22 mouse cellular contexts compared by ENCODE assay signal in genomic region chr9:75898022-75898421, GRCm38 (mm10).
DNase-seq lines count a peak whose midpoint lies in the region; ATAC-seq and TF ChIP-seq lines count a peak whose summit lies in the region.
"Had no signal": no experiment of that assay in that cellular context is flagged by ENCODE, and none has a peak within 500 bp of the region (broad histone marks: within the 10 kb centered on the region; RNA-seq: fewer than 3 reads in every experiment).

No protein-coding gene starts in this region.

- ATAC-seq in embryonic facial prominence, embryonic 13.5 days (ENCODE audit: insufficient number of reproducible peaks, insufficient read depth, low FRiP score, low TSS enrichment, low read depth): no peak
- ATAC-seq in G1E (ENCODE audit: extremely low read depth, insufficient number of reproducible peaks, low FRiP score, poor library complexity, severe bottlenecking): peak; percentile 87
- ATAC-seq in embryonic facial prominence, embryonic 14.5 days (ENCODE audit: low read depth): no peak
- ATAC-seq: forebrain, embryonic 14.5 days; hindbrain, embryonic 16.5 days had no signal

- peak overlapping the region; percentile 70; the same call in 1 of the 2 replicates for H3K27ac ChIP-seq in embryonic facial prominence, embryonic 13.5 days
- no peak overlapping the region for H3K27ac ChIP-seq in embryonic facial prominence, embryonic 10.5 days (replicated peaks)
- 0 out of 2 replicates have a peak overlapping the region, but pooled peaks have one; percentile 3 for H3K27ac ChIP-seq in embryonic facial prominence, embryonic 14.5 days (replicated peaks; ENCODE audit: low read depth, low read length)
- H3K27ac ChIP-seq: embryonic facial prominence, embryonic 15.5 days; forebrain, embryonic 10.5 days; gastrocnemius, adult 2 months; heart, embryonic 13.5 days; hindbrain, embryonic 12.5 days had no signal

- TF ChIP-seq CTCF in G1E (IDR thresholded peaks at IDR 0.05; ENCODE audit: low read depth, low read length): no peak

- no peak for TF ChIP-seq POLR2A in myocyte (IDR thresholded peaks at IDR 0.05; ENCODE audit: insufficient read length, low read depth)

- 86% methylated on average over 4 of the region's 4 CpGs for WGBS in embryonic facial prominence, embryonic 13.5 days
- 91% methylated on average over 4 of the region's 4 CpGs for WGBS in embryonic facial prominence, embryonic 10.5 days
- WGBS in embryonic facial prominence, embryonic 14.5 days: 91% methylated on average over 4 of the region's 4 CpGs

- H3K4me3 ChIP-seq in embryonic facial prominence, embryonic 13.5 days: no peak overlapping the region
- H3K4me3 ChIP-seq in embryonic facial prominence, embryonic 10.5 days: no peak overlapping the region
- peak overlapping the region; percentile 33; the same call in 1 of the 2 replicates for H3K4me3 ChIP-seq in G1E (ENCODE audit: low read depth, low read length)
- no peak overlapping the region for H3K4me3 ChIP-seq in embryonic facial prominence, embryonic 14.5 days (ENCODE audit: low read depth, low read length)
- H3K4me3 ChIP-seq in myocyte: no peak overlapping the region
- H3K4me3 ChIP-seq: embryonic facial prominence, embryonic 15.5 days; erythroblast, embryonic 14.5 days; forebrain, embryonic 10.5 days; gastrocnemius, adult 2 months; heart, embryonic 13.5 days; hindbrain, embryonic 12.5 days had no signal

- H3K27me3 ChIP-seq in embryonic facial prominence, embryonic 13.5 days: no peaks in the 10 kb centered on the region
- no peaks in the 10 kb centered on the region for H3K27me3 ChIP-seq in embryonic facial prominence, embryonic 10.5 days (replicated peaks; ENCODE audit: low read depth, poor library complexity, severe bottlenecking)
- H3K27me3 ChIP-seq in G1E (ENCODE audit: insufficient read depth, low read length) (no peaks in the 10 kb centered on the region), myocyte (ENCODE audit: control insufficient read depth, insufficient read depth, insufficient read length) (no peaks in the 10 kb centered on the region)
- no peaks in the 10 kb centered on the region for H3K27me3 ChIP-seq in embryonic facial prominence, embryonic 14.5 days (replicated peaks; ENCODE audit: control insufficient read depth, insufficient read depth, low read length)
- H3K27me3 ChIP-seq: embryonic facial prominence, embryonic 15.5 days; heart, embryonic 13.5 days; hindbrain, embryonic 12.5 days had no signal

- H3K79me2 ChIP-seq in myocyte (ENCODE audit: control insufficient read depth, insufficient read depth): no peaks in the 10 kb centered on the region

- no peaks in the 10 kb centered on the region for H3K36me3 ChIP-seq in embryonic facial prominence, embryonic 13.5 days
- no peaks in the 10 kb centered on the region for H3K36me3 ChIP-seq in embryonic facial prominence, embryonic 10.5 days (replicated peaks)
- H3K36me3 ChIP-seq in G1E (replicated peaks): no peaks in the 10 kb centered on the region
- H3K36me3 ChIP-seq in embryonic facial prominence, embryonic 14.5 days (ENCODE audit: control insufficient read depth, insufficient read depth, low read length): no peaks in the 10 kb centered on the region
- no peaks in the 10 kb centered on the region for H3K36me3 ChIP-seq in myocyte (ENCODE audit: control insufficient read depth, insufficient read depth)
- H3K36me3 ChIP-seq: embryonic facial prominence, embryonic 15.5 days; forebrain, embryonic 10.5 days; heart, embryonic 13.5 days; hindbrain, embryonic 12.5 days had no signal

- H3K9ac ChIP-seq in embryonic facial prominence, embryonic 13.5 days: no peak overlapping the region
- H3K9ac ChIP-seq in embryonic facial prominence, embryonic 14.5 days (ENCODE audit: low read depth, low read length): no peak overlapping the region
- H3K9ac ChIP-seq: embryonic facial prominence, embryonic 15.5 days; heart, embryonic 13.5 days; hindbrain, embryonic 12.5 days had no signal

- H3K4me2 ChIP-seq in embryonic facial prominence, embryonic 13.5 days: no peak overlapping the region
- no peak overlapping the region for H3K4me2 ChIP-seq in embryonic facial prominence, embryonic 14.5 days (ENCODE audit: low read depth, low read length)
- peak overlapping the region; percentile 24 for H3K4me2 ChIP-seq in myocyte (ENCODE audit: low read depth)
- H3K4me2 ChIP-seq: embryonic facial prominence, embryonic 15.5 days; heart, embryonic 13.5 days; hindbrain, embryonic 12.5 days had no signal

- no peak for DNase-seq in embryonic facial prominence, embryonic 10.5 days (ENCODE audit: low spot score)
- peak; percentile 49 for DNase-seq in G1E (ENCODE audit: low spot score)
- DNase-seq in embryonic facial prominence, embryonic 14.5 days (ENCODE audit: low spot score): no peak
- DNase-seq in urinary bladder, postnatal 36 days (ENCODE audit: low spot score in 2 of 2): no peak
- DNase-seq in left cerebral cortex, adult 11 months (ENCODE audit: low spot score): no peak
- DNase-seq: adrenal gland, adult 8-10 months; adrenal gland, postnatal 36 days; cerebellum, adult 11-12 months; cerebellum, adult 9-10 months; cerebellum, postnatal 25 days; gastrocnemius, adult 2 months; gastrocnemius, postnatal 25 days; heart, postnatal 4 days had no signal

- 0 out of 2 replicates have a peak, but pooled peaks cover 7% of the 10 kb centered on the region for H3K4me1 ChIP-seq in embryonic facial prominence, embryonic 13.5 days
- H3K4me1 ChIP-seq in embryonic facial prominence, embryonic 10.5 days: peaks cover 3% of the 10 kb centered on the region; the same call in 1 of the 2 replicates
- H3K4me1 ChIP-seq in G1E (ENCODE audit: insufficient read depth, low read depth, low read length): peaks cover 45% of the 10 kb centered on the region
- peaks cover 9% of the 10 kb centered on the region; the same call in 1 of the 2 replicates for H3K4me1 ChIP-seq in embryonic facial prominence, embryonic 14.5 days (ENCODE audit: control insufficient read depth, insufficient read depth, low read length)
- H3K4me1 ChIP-seq: embryonic facial prominence, embryonic 15.5 days; hindbrain, embryonic 12.5 days had no signal

- H3K9me3 ChIP-seq in embryonic facial prominence, embryonic 13.5 days: no peaks in the 10 kb centered on the region
- H3K9me3 ChIP-seq in embryonic facial prominence, embryonic 10.5 days: no peaks in the 10 kb centered on the region
- H3K9me3 ChIP-seq in G1E (replicated peaks): no peaks in the 10 kb centered on the region
- no peaks in the 10 kb centered on the region for H3K9me3 ChIP-seq in embryonic facial prominence, embryonic 14.5 days (ENCODE audit: control insufficient read depth, low read length)
- H3K9me3 ChIP-seq: embryonic facial prominence, embryonic 15.5 days; forebrain, embryonic 10.5 days; heart, embryonic 13.5 days; hindbrain, embryonic 12.5 days had no signal

- no peak overlapping the region for H3ac ChIP-seq in myocyte (ENCODE audit: control insufficient read depth, insufficient read length)

TF ChIP-seq in myocyte, 11 proteins besides CTCF, POLR2A, EP300 and RAD21:
- TF ChIP-seq MAX (IDR thresholded peaks at IDR 0.05; ENCODE audit: low read depth): no peak
- no peak for TF ChIP-seq E2F4 (IDR thresholded peaks at IDR 0.05; ENCODE audit: insufficient read depth)
- no peak for TF ChIP-seq REST (IDR thresholded peaks at IDR 0.05; ENCODE audit: insufficient read depth, insufficient read length)
- TF ChIP-seq MYOG (IDR thresholded peaks at IDR 0.05; ENCODE audit: control insufficient read depth in 1 of 3, insufficient read depth in 1 of 3, insufficient read length in 2 of 3, low read depth in 2 of 3): no peak
- TF ChIP-seq MYOD1 (IDR thresholded peaks at IDR 0.05; ENCODE audit: control insufficient read depth in 1 of 3, insufficient read length in 2 of 3, low read depth in 2 of 3): no peak
